Mouse (Mus musculus): Measurements from ENCODE around the gene Parp3.
"Not testable (repeated sequence)": the region's sequence is repeated elsewhere in the genome, so short reads cannot be mapped to it uniquely, and the experiment has no call there.

- TF ChIP-seq CTCF, EP300 (IDR thresholded peaks at IDR 0.05): not testable (repeated sequence)
Observed at GRCm38 (mm10) chr9:106487602-106488001, 10.9 kb upstream of the Parp3 start.

All from lung, postnatal 0 days (tissue).